Mouse (Mus musculus): ENCODE data around the gene Plekhg5. TPM values are rescaled to one million over a fixed set of nuclear protein-coding genes. Genes with fewer than 3 reads are reported as not detected.
"Not testable (repeated sequence)": the region's sequence is repeated elsewhere in the genome, so short reads cannot be mapped to it uniquely, and the experiment has no call there.

The Plekhg5 gene
- 16.9 and 21.5 TPM in 2 replicates for total RNA-seq (2021)
- long read RNA-seq, experiment 1, full-length matches to known transcripts = 10 of 15 reads
- long read RNA-seq, experiment 1, partial matches to known transcripts = 2 of 15 reads
- long read RNA-seq, experiment 1, other reads (novel, unspliced or antisense) = 3 of 15 reads
- long read RNA-seq, experiment 2, transcript Plekhg5-204 (22 exons, 3,818 nt) = major isoform, 5 of 11 reads
- long read RNA-seq, experiment 2, partial matches to known transcripts = 3 of 11 reads
- long read RNA-seq, experiment 2, other reads (novel, unspliced or antisense) = 0 of 11 reads

DNA sequence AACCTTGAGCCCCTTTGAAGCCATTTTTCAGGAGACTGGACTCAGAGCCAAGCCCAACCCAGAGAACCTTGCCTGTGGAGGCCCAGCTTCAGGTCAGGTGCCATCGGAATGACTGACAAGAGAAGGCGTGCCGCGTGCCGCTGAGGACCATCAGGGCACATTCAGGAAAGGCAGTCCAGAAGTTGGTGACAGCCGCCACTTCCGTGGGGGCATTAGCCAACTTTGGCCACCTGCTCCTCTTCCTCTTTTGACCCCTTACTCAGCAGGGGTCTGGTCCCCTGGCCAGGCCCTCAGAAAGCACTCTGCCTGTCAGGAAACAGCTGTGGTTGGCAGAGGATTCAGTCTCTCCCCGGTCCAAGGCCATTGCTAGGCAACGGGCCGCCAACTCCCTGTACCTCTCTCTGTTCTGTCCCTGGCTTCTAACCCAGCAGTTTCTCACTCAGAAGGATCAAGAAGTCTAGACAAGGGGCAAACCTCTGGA, at the start of gene Plekhg5:
Gene Plekhg5 (plus strand): TSS at position 378 of the 481 bp plus-strand sequence.
- peak; percentile 82 for DNase-seq

DNA sequence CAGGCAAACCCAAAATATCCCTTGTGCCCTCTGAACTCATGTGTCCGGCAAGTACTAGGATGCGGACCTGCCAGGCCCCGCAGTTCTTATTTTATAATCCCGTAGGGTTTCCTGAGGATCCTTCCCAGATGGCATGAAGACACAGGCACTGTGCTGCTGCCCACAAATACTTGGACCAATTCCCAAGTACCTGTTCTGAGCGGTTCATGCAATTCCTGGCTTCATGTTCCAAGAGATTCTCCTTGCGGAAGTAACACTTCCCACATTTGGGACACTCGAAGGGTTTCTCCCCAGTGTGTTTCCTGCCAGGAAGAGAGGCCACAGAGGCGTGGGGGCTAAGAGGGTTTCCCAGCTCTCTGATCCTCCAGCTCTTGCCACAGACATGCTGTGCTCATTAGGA, 49.8 kb upstream of the Plekhg5 start:
- DNase-seq = no peak

- no peak for DNase-seq
Measured at GRCm38 (mm10) chr4:152024525-152024924, 47.8 kb upstream of the Plekhg5 start.

- peak; percentile 75 for DNase-seq
Measured at GRCm38 (mm10) chr4:152026751-152027508, 45.4 kb upstream of the Plekhg5 start.

DNA sequence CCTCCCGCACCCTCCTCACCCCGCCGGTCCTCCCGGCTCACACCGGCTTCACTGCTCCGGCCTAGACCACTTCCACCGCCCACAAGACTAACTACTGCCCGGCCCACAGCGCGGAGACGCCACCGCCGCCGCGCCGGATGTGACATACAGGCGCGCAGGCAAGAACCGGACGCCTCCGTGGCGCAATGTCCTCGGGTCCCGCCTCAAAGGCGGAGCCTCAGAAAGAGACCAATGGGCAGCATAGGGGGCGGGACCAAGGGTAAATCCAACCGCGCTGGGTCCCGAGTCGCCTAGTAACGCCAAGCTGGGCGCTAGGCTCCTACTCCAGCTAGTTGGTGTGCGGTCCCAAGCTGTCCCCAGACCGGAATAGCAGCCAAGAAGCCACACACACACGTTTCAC, 44.8 kb upstream of the Plekhg5 start, which contains the start of gene Zbtb48:
Gene Zbtb48 (minus strand): TSS at position 148 of the 400 bp plus-strand sequence.
- peak; percentile 98 for DNase-seq

DNA sequence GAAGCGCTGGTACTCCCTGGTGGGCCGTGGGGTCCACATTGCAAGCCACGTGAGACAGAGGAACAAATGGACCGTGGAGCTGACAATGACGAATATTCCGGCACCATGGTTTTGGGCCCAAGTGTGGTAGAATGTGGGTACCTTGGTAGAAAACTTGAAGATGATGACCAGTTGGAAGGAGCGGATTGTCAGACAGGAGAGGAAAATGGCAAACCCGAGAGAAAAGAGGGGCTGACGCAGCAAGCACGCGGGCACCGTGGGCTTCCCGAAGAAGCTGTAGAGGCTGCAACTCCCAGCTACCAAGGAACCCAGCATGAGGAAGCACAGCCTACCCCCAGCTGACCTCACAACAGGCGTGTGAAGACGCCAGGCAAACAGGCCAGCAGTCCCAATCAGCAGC, 43.8 kb upstream of the Plekhg5 start:
- no peak for DNase-seq

- no peak for DNase-seq
Measured at GRCm38 (mm10) chr4:152029087-152029486, 43.2 kb upstream of the Plekhg5 start.

- DNase-seq = no peak
Measured at GRCm38 (mm10) chr4:152029997-152030396, 42.3 kb upstream of the Plekhg5 start.

GRCm38 (mm10) chr4:152032922-152033321, 39.4 kb upstream of the Plekhg5 start:
- DNase-seq = no peak

DNA sequence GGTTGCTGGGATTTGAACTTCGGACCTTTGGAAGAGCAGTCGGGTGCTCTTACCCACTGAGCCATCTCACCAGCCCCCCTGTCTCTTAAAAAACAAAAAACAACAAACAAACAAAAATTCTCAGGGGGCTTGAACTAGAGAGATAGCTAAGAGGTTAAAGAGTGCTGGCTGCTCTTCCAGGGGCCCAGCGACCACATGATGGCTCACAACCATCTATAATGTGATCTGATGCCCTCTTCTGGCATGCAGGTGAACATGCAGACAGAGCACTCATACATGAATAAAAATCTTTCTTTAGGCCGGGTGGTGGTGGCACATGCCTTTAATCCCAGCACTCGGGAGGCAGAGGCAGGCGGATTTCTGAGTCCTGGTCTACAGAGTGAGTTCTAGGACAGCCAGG, 35.8 kb upstream of the Plekhg5 start:
- DNase-seq = not testable (repeated sequence)

DNA sequence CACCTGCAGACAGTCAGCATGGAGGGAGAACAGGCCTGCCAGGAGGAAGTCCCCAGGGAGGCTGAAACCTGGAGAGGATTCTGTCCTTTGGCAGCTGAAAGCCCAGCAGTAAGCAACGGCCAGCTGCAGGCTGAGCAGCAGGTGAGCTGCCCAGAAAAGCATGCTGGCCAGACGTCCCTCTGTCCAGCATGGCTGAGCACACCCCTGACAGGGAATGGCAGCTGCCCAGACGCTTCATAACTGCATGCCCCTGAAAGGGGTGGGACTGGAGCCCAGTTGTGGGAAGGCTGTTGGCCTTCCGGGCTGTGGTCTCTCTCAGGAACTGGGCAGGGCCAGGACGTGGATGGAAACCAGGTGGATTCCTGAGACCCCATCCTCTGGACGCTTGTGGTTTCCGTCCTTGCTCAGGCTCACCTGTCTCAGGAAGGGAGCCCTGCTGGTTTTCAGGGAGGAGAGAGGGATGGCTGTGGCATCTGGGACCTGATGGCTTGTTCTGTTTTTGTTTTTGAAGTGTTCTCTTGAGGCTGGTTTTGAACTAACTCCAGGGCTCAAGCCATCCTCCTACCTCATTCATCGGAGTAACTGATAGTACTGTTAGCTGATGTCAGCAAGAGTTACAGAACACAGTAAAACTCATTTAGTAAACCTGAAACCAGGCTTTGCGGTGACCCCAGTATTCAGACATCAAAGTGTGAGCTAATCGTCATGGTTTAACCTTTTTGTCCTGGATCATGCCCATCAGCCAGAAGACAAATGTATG, 33.9 kb upstream of the Plekhg5 start, which contains the start of gene Tas1r1:
Gene Tas1r1 (minus strand): TSS at position 344 of the 760 bp plus-strand sequence.
- no peak for DNase-seq

- peak; percentile 97 for DNase-seq
Measured at GRCm38 (mm10) chr4:152038985-152039830, 33.1 kb upstream of the Plekhg5 start, which contains the start of gene Nol9. Gene Nol9, plus strand, starts transcription at chr4:152039321.

DNA sequence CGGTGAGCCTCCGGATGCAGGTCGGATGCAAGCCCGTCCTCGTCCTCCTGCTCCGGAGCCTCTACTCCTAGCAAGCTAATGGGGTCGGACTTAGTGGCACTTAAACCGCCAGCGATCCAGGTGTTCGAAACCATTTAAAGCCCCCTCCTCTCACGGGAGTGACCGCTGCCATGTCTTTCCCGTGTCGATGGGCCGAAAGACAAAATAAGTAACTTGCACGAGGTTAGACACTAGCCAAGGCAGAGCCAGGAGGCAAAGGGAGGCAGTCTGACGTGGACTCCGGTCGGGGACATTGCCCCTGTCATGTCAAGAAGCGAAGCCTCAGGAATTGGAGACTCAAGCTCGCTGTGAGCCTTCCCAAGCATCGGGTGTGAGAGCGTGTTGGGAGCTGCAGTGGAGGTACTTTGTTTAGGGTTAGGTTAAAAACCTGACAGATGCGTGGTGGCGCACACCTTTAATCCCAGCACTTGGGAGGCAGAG, 32.4 kb upstream of the Plekhg5 start:
- DNase-seq = peak; percentile 28

DNA sequence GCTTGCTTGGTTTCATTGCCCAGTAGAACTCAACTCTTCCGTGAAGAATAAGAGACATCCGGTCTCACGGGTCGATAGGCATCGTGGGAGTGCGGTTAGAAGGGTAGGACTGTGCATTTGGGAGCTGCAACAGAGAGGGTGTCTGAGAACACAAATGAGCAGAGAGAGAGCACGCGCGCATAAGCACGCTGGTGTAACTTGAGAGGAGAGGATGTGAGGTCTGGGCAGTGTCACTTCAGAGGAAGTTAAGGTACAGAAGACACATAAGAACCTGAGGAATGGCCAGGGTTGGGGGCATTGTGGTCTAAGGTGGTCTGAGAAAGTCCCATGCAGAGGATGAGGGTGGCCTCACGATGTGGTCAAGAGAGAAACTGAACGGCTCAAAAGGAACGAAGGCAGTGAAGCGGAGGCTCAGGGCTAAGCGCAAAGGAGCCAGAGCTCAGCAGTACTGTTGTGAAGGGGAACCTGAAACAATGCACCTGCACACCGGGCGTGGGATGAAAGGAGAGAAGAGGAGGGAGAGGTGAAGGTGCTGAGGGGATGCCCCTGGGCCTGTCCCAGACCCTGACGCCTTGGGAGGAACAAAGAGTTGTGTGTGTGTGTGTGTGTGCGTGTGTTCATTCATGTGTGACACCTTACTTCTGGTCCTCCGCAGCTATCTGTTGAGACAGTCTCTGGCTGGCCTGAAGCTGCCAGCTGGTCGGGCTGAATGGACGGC, 30.2 kb upstream of the Plekhg5 start:
- DNase-seq = no peak

GRCm38 (mm10) chr4:152043171-152043570, 29.1 kb upstream of the Plekhg5 start:
- DNase-seq = no peak

GRCm38 (mm10) chr4:152044609-152045008, 27.7 kb upstream of the Plekhg5 start:
- no peak for DNase-seq

GRCm38 (mm10) chr4:152062390-152063110, 9.7 kb upstream of the Plekhg5 start:
- peak; percentile 65 for DNase-seq

GRCm38 (mm10) chr4:152067280-152067679, 5.0 kb upstream of the Plekhg5 start:
- DNase-seq = no peak

DNA sequence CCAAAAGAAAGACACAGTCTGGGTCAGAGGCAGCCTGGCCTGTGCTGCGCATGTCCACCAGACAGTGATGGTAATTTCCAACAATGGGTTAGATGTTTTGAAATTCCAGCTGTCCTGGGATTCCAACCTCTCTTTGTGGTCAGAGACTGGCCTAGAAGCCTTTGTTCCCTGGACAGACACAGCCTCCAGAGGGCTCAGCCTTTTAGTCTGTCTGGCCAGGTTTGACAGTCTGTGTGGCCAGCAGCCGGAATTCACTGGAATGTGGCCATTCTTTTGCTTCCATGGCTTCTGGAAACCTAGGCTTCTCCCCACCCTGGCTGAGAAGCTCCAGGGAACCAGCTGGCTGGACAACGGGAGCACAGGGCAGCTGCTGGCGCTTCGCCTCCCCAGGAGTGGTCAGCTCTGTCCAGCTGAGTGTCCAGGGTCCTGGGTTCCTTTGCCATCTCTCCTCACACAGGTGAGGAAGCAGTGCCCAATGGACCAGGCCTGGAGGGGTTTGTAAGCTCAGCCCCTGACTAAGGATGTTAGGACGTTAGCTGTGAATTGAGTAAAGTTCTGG, 4.1 kb upstream of the Plekhg5 start:
- DNase-seq = peak; percentile 40

- DNase-seq = no peak
Measured at GRCm38 (mm10) chr4:152069245-152069644, 3.1 kb upstream of the Plekhg5 start.
